Mouse (Mus musculus) heart, postnatal 36 days (tissue): ENCODE measurements around the gene Zfp664. TPM values are rescaled to one million over a fixed set of nuclear protein-coding genes. Genes with fewer than 3 reads are reported as not detected.

Experiments used
- DNase-seq, 2 experiments: peaks; one replicate each; pipeline ENCODE4 v3.0.0; 2021 to 2022
- intact Hi-C: fragments of 180-260 bp; cut with DNase I; formaldehyde crosslinking; loops from one replicate; pipeline ENCODE4 v1.15.1; 2025
- total RNA-seq, 2 experiments: library from RNA; stranded (reverse); gene quantifications; 2 replicates each; pipeline ENCODE4 v1.2.3; 2021

The Zfp664 gene
- 10 to 100 TPM; 39.7 to 43.4 TPM for total RNA-seq

DNA sequence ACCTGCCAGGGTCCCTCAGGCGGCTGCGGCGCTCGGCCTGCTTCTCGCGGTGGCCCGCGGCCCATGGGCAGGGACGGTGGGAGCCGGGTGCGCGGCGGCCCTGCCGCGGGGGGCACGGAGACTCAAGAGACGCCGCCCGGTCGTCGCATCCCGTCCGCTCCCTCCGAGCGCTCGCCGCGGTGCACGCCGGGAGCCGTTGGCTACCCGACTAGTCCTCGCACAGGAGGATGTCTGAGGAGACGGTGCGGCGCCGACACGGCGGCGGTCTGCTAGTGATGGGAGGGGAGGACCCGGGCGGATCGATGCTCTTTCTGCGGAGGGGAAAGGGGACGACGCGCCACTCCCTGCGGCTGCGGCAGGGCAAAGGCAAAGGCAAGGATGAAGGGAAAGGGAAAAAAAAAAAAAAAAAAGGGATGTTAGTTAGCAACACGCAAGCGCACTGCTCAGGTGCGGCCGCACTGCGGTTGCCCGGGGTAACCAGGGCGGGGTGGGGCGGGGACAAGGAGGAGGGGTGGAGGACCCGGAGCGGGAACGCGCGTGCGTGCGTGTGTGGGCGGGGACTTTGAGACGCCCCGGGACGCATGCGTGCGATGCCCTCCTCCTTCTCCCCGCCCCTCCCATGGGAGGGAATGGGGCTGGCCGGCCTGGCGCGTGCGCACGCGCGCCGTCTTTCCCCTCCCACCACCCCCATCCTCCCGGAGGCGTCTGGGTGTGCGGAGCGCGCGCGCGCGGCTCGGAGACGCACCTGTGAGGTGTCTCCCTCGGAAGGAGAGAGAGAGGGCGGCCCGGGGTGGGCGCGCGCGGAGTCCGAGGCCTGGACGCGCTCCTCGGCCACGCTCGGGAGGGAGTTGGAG lies at the start of gene Zfp664, which contains the start of gene Ccdc92:
Gene Zfp664 (plus strand): TSS at position 679 of the 854 bp plus-strand sequence.
Gene Ccdc92 (minus strand): TSS at position 412 of the 854 bp plus-strand sequence.
- intact Hi-C loops: loop anchor here (5.0 kb wide), 2 partner anchors 240 to 430 kb away; no protein-coding TSS in a partner anchor
- peak; percentile 95 to 96 for DNase-seq

DNA sequence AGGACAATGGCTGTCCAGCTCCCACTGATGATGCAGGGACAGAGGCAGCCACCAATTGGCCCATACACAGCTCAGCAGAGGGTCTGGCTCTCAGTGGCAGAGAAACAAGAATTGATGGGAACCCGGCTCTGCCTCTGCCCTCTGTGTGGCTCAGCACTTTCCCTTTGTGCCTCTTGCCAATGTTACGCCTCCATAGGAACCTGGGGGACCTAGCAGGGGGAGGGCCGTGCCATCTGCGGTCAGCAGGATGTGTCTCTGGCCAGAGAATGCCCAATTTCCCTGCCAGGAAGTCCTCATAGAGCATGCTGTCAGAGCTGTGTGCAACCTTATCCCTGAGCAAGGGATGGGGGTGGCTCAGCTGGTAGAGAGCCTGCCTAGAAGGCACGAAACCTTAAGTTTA lies 47.7 kb upstream of the Zfp664 start:
- DNase-seq: no peak
- intact Hi-C loops: no loop called here

DNA sequence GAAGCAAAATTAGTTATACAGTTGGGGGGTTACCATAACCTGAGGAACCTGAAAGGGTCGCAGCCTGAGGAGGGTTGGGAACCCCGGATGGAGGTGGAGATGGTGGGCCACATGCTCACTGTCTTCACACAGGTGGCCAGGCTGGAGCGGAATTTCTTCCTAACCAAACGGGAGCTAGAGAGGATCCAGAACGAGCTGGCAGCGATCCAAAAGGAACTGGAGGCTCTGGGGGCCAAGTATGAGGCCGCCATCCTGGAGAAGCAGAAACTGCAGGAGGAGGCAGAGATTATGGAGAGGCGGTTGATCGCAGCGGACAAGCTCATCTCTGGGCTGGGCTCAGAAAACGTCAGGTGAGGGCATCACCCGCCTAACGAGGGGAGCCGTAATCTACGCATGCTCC lies 45.4 kb upstream of the Zfp664 start:
- intact Hi-C loops: no loop called here
- DNase-seq: no peak

- DNase-seq: no peak
- intact Hi-C loops: no loop called here
Observed at GRCm38 (mm10) chr5:124822128-124822894, 40.2 kb upstream of the Zfp664 start.

DNA sequence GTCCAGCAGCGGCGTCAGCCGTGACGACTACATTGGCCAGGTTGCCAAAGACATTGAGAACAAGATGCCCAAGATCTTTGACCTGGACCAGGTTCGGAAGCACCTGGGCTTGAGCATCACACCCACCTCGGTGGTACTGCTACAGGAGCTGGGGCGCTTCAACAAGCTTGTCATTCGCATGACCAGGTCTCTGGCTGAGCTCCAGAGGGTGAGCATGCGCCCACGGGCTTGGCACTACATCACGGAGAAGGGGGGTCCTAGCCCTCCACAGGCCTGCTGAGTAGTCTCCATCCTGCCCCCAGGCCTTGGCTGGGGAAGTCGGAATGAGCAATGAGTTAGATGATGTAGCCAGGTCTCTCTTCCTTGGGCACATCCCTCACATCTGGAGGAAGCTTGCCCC lies 32.2 kb upstream of the Zfp664 start:
- intact Hi-C loops: no loop called here
- no peak for DNase-seq

GRCm38 (mm10) chr5:124835218-124835617 lies 27.3 kb upstream of the Zfp664 start:
- DNase-seq: no peak
- intact Hi-C loops: no loop called here

GRCm38 (mm10) chr5:124836075-124836474 lies 26.4 kb upstream of the Zfp664 start:
- DNase-seq: no peak
- intact Hi-C loops: no loop called here

DNA sequence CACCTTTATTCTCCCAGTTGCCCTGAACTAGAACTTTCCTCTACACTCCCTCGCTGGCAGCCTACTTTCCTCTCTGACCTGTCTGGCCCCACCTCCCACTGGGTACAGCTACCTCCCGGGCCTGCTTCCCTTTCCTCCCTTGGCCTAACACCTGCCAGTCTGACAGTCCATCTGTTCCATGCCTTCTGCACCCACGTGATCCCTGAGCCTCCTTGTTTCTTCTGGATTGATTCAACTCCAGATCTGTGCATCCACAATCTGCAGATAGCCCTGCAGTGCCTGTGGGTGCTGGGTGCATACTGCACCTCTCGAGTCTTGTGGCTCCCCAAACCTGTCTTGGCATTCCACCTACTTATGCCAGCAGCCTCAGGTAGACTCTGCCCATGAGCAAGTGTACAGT lies 25.9 kb upstream of the Zfp664 start:
- DNase-seq: no peak
- intact Hi-C loops: no loop called here

DNA sequence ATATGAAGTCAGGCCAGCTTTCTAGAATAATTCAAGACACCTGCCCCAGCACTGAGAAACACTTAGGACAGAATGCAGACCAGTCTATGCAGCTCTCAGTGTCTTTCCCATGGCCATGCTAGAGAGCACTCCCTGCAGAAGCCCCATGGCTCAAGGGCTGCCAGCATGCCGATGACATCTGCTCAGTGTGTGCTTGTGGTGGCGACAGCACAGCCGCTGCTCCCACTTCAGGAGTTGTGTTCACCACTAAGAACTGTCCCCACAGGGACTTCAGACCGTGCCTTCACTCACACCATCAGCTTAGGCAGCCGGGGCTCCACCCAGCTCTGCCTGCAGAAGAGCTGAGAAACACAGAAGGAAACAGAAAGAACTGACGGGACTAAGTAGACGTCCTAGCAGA lies 22.3 kb upstream of the Zfp664 start:
- no peak for DNase-seq
- intact Hi-C loops: no loop called here

DNA sequence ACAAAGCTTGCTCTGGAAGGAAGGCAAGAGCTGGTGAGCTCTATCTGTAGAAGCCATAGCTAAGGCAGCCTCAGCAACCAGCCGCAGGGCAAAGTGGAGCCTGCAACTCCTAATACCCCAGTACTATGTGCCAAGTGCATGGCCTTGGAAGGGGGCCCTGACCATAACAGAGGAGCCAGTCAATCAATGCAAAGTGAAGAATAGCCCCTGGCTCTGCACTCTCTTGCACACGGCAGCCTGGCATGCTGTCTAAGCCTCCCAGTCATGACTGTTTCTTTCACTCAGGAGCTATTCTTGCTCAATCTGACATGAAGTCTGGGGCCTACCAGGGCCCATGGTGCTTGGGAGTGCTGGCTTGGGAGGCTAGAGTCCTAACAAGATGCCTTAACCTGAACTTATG lies 21.8 kb upstream of the Zfp664 start:
- DNase-seq: no peak
- intact Hi-C loops: no loop called here

- intact Hi-C loops: no loop called here
- peak; percentile 13 to 43 for DNase-seq
Observed at GRCm38 (mm10) chr5:124843386-124843785, 19.1 kb upstream of the Zfp664 start.

GRCm38 (mm10) chr5:124844929-124845328 lies 17.6 kb upstream of the Zfp664 start:
- DNase-seq: no peak
- intact Hi-C loops: no loop called here

DNA sequence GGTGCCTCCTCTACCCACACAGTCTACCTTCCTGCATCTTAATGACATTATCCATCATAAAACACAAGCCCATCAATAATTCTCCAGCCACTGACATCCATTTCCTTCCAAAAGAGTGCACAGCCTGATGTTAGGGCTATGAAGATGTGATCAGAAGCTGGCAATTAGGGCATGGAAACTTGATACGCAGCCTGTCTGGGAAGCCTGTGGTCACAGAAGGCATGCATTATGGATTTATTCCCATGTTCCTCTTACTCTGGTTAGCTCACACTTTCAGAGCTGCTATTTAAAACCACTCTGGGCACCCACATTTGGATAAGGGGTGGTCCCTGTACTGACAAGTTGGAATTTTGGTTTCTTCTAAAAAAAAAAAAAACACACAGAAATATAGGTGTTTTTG lies 15.5 kb upstream of the Zfp664 start:
- intact Hi-C loops: no loop called here
- DNase-seq: no peak

DNA sequence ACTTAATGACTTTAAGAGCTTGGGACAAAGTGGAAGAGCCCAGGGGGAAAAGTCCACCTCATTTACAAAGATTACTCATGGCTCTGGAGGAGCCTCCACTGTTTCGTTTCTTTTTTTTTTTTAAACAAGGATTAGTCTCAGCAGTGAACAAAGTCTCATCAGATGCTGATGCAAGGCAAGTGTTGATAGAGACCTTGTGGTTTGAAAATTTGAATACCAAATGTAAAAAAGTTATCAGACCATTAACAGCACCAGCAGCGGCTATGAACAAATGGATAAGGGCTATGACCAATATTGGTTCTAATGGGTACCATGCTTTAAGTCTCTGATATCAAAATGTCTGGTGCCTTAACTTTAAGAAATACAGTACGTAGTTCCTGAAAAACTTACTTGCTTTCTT lies 13.5 kb upstream of the Zfp664 start:
- intact Hi-C loops: no loop called here
- no peak for DNase-seq

DNA sequence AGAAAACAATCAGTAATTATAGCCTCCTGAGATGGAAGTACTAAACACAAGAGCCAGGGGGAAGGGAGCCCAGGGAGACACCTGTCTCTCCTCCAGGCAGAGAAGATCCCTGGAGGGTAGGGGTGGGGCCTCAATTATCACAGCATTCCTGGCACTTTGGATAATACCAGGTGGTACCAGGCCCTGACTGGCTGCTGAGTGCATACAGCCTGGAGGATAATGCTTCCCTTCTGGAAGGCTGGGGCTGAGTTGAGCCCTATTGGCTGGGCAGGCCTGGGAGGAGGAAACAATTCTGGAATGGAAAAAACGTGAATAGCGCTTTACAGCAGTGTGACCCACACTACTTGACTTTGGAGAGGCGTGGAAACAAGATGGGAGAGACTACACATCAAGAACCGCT lies 10.9 kb upstream of the Zfp664 start:
- intact Hi-C loops: no loop called here
- DNase-seq: no peak

GRCm38 (mm10) chr5:124852294-124852693 lies 10.2 kb upstream of the Zfp664 start:
- no peak for DNase-seq
- intact Hi-C loops: no loop called here

GRCm38 (mm10) chr5:124853079-124853478 lies 9.4 kb upstream of the Zfp664 start:
- intact Hi-C loops: no loop called here
- DNase-seq: no peak

DNA sequence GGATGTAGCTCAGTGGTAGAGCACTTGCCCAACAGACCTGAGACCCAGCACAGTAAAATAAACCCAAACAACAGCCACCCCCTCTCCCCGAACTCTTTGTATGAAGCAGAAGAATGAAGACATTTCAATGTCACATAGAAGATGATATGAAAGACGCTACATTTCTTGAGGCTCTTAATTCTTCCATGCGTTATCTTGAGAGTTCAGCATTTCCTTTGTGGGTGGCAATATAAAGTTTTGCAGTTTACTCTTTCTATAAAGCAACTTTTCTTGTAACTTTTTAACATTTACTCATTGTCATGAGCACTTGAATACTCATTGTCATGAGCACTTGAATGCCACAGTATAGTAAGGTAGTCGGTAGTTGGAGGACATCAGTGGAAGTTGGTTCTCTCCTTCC lies 8.3 kb upstream of the Zfp664 start:
- no peak for DNase-seq
- intact Hi-C loops: no loop called here

GRCm38 (mm10) chr5:124860013-124860412 lies 2.5 kb upstream of the Zfp664 start:
- DNase-seq: no peak

GRCm38 (mm10) chr5:124861463-124861862 lies 1.0 kb upstream of the Zfp664 start:
- peak; percentile 8 to 18 for DNase-seq
- intact Hi-C loops: loop anchor here (5.0 kb wide), 2 partner anchors 239 to 429 kb away; no protein-coding TSS in a partner anchor

More at GRCm38 (mm10) chr5:124860013-124860412, 2.5 kb upstream of the Zfp664 start:
- intact Hi-C loops: loop anchor here (5.0 kb wide), 2 partner anchors 238 to 428 kb away; no protein-coding TSS in a partner anchor
